8 mouse cellular contexts compared by ENCODE assay signal in genomic region chr5:9160831-9161455, GRCm38 (mm10). TPM values are rescaled to one million over a fixed set of nuclear protein-coding genes. Genes with fewer than 3 reads are reported as not detected.
A peak's percentile ranks its signal among the peaks of the same experiment; 100 is the strongest.
DNase-seq lines count a peak whose midpoint lies in the region; ATAC-seq and TF ChIP-seq lines count a peak whose summit lies in the region.

No protein-coding gene starts in this region.

- H3K27ac ChIP-seq in embryonic facial prominence, embryonic 11.5 days (replicated peaks; ENCODE audit: low read depth, low read length): peak overlapping the region; percentile 100
- peak overlapping the region; percentile 100 for H3K27ac ChIP-seq in heart, postnatal 0 days (ENCODE audit: low read depth)
- H3K27ac ChIP-seq in small intestine, adult 2 months (ENCODE audit: insufficient read depth, low read depth, low read length): peak overlapping the region; percentile 87

- H3K9me3 ChIP-seq in embryonic facial prominence, embryonic 11.5 days (replicated peaks; ENCODE audit: control insufficient read depth, low read length): no peaks in the 10 kb centered on the region
- H3K9me3 ChIP-seq in heart, postnatal 0 days (replicated peaks; ENCODE audit: control insufficient read depth, low read length): no peaks in the 10 kb centered on the region

- H3K4me1 ChIP-seq in embryonic facial prominence, embryonic 11.5 days (ENCODE audit: control insufficient read depth, insufficient read depth, low read length): no peaks in the 10 kb centered on the region
- H3K4me1 ChIP-seq in heart, postnatal 0 days (ENCODE audit: control insufficient read depth, insufficient read depth): peaks cover 7% of the 10 kb centered on the region; the same call in 1 of the 2 replicates
- peaks cover 5% of the 10 kb centered on the region; the same call in 1 of the 2 replicates for H3K4me1 ChIP-seq in small intestine, adult 2 months (ENCODE audit: control insufficient read depth, insufficient read depth, insufficient read length, low read length)

- peak; percentile 38 for DNase-seq in layer of hippocampus, adult 11-12 months (ENCODE audit: low spot score)
- no peak for DNase-seq in layer of hippocampus, adult 9-10 months (ENCODE audit: low spot score)
- DNase-seq in Muller cell, postnatal 12 days (ENCODE audit: inconsistent ontology term): peak; percentile 46
- peak; percentile 66 for DNase-seq in embryonic facial prominence, embryonic 11.5 days (ENCODE audit: low spot score)
- peak; percentile 35 for DNase-seq in heart, postnatal 0 days (ENCODE audit: low spot score)
- peak; percentile 38 to 65 for DNase-seq in kidney, postnatal 25 days
- peak; percentile 49 for DNase-seq in lung, postnatal 14 days

- no peak for TF ChIP-seq CTCF in heart, postnatal 0 days (IDR thresholded peaks at IDR 0.05; ENCODE audit: low read depth)
- TF ChIP-seq CTCF in small intestine, adult 2 months (IDR thresholded peaks at IDR 0.05; ENCODE audit: extremely low read depth, insufficient read length, insufficient replicate concordance, low read depth, low read length): no peak

- H3K4me3 ChIP-seq in embryonic facial prominence, embryonic 11.5 days (ENCODE audit: low read depth, low read length): peak overlapping the region; percentile 96
- peak overlapping the region; percentile 94 for H3K4me3 ChIP-seq in heart, postnatal 0 days (ENCODE audit: low read depth, low read length)
- peak overlapping the region; percentile 86 for H3K4me3 ChIP-seq in small intestine, adult 2 months (ENCODE audit: low read depth, low read length)

- H3K4me2 ChIP-seq in embryonic facial prominence, embryonic 11.5 days (ENCODE audit: low read depth, low read length): peak overlapping the region; percentile 37
- peak overlapping the region; percentile 73 for H3K4me2 ChIP-seq in heart, postnatal 0 days (ENCODE audit: low read depth, low read length)

- TF ChIP-seq POLR2A in small intestine, adult 2 months (IDR thresholded peaks at IDR 0.05; ENCODE audit: low read depth, low read length): no peak

- under 1% methylated on average over 26 of the region's 55 CpGs for WGBS in embryonic facial prominence, embryonic 11.5 days
- WGBS in heart, postnatal 0 days: under 1% methylated on average over 54 of the region's 55 CpGs
- WGBS in small intestine, adult 2 months: under 1% methylated on average over 54 of the region's 55 CpGs

- no peak for TF ChIP-seq EP300 in heart, postnatal 0 days (IDR thresholded peaks at IDR 0.05; ENCODE audit: low read depth)

- H3K9ac ChIP-seq in embryonic facial prominence, embryonic 11.5 days (replicated peaks; ENCODE audit: low read length): peak overlapping the region; percentile 96
- H3K9ac ChIP-seq in heart, postnatal 0 days (replicated peaks; ENCODE audit: low read depth, low read length): peak overlapping the region; percentile 96

- H3K36me3 ChIP-seq in embryonic facial prominence, embryonic 11.5 days (replicated peaks; ENCODE audit: control insufficient read depth, insufficient read depth, low read depth, low read length): no peaks in the 10 kb centered on the region
- H3K36me3 ChIP-seq in heart, postnatal 0 days (replicated peaks; ENCODE audit: control insufficient read depth, insufficient read depth, low read length): no peaks in the 10 kb centered on the region
- no peaks in the 10 kb centered on the region for H3K36me3 ChIP-seq in small intestine, adult 2 months (ENCODE audit: control insufficient read depth, insufficient read depth, low read length)

- ATAC-seq in embryonic facial prominence, embryonic 11.5 days (replicated peaks; ENCODE audit: insufficient number of reproducible peaks, low FRiP score, low TSS enrichment, low read depth): peak; percentile 74
- peak; percentile 64 for ATAC-seq in heart, postnatal 0 days (ENCODE audit: insufficient read depth, low read depth)

- H3K27me3 ChIP-seq in embryonic facial prominence, embryonic 11.5 days (ENCODE audit: control insufficient read depth, insufficient read depth, low read length): no peaks in the 10 kb centered on the region
- no peaks in the 10 kb centered on the region for H3K27me3 ChIP-seq in heart, postnatal 0 days (ENCODE audit: control insufficient read depth, insufficient read depth, low read length)
- no peaks in the 10 kb centered on the region for H3K27me3 ChIP-seq in small intestine, adult 2 months (ENCODE audit: control insufficient read depth, insufficient read depth, low read length)

RNA-seq across cellular contexts. Expression of gene Dmtf1, which starts 0.6 kb away (rescaled TPM):
- 67.1 and 67.4 TPM in 2 replicates for polyA plus RNA-seq in embryonic facial prominence, embryonic 11.5 days (2014; fragmentation: Nextera tagmentation; extraction: Ambion mirVana)
- 17.0 and 22.2 TPM in 2 replicates for total RNA-seq in heart, postnatal 0 days (2014; rRNA removed; ENCODE audit: low replicate concordance)
- polyA plus RNA-seq in heart, postnatal 0 days (2015; fragmentation: Nextera tagmentation; extraction: Ambion mirVana): 12.5 and 13.7 TPM in 2 replicates
- 1.5 and 3.2 TPM in 2 replicates for polyA plus RNA-seq in small intestine, adult 2 months (2012; rRNA removed)
